Mouse (Mus musculus): ENCODE results near the gene Lifr.

GRCm38 (mm10) chr15:7138471-7138870, 48.1 kb downstream of the Lifr start:
- no peak for TF ChIP-seq CTCF (IDR thresholded peaks at IDR 0.05; ENCODE audit: low read depth, low read length)
- no peak for TF ChIP-seq POLR2A (IDR thresholded peaks at IDR 0.05; ENCODE audit: borderline replicate concordance, low read depth, low read length)

Data from bone marrow macrophage, adult 2 months (primary cell).